Mouse (Mus musculus) heart, adult 8-10 months (tissue): ENCODE results near the gene Gk5. TPM values are rescaled to one million over a fixed set of nuclear protein-coding genes. Genes with fewer than 3 reads are reported as not detected.

Experiments used
- DNase-seq: peaks from one replicate; pipeline ENCODE4 v3.0.0; 2022; ENCODE audit warnings: low spot score
- total RNA-seq, 4 experiments: library from RNA; stranded (reverse); gene quantifications; 2 replicates each; pipeline ENCODE4 v1.2.4; 2022

Gene Gk5
- total RNA-seq, 4 experiments from 2014 or later: 2.2 to 3.8 (median 2.7) TPM

- DNase-seq: no peak
Measured at GRCm38 (mm10) chr9:96220419-96220818, 101.3 kb downstream of the Gk5 start.

- peak; percentile 42 for DNase-seq
Measured at GRCm38 (mm10) chr9:96223302-96223701, 104.1 kb downstream of the Gk5 start.

- no peak for DNase-seq
Measured at GRCm38 (mm10) chr9:96228285-96228684, 109.1 kb downstream of the Gk5 start.

GRCm38 (mm10) chr9:96230271-96230670 is 111.1 kb downstream of the Gk5 start:
- no peak for DNase-seq

Other genes with a start within 250 kb of the Gk5 start
- 10 to 100 TPM; 17.0 to 21.3 (median 17.8) TPM for gene Xrn1, start 164.6 kb upstream of the Gk5 start, total RNA-seq
- gene Tfdp2, start 76.9 kb downstream of the Gk5 start, total RNA-seq: 100 to 1,000 TPM in 1 of 4 experiments, 10 to 100 TPM in 3; 83.4 to 109 (median 90.4) TPM
- 10 to 100 TPM; 49.7 to 54.4 (median 53.0) TPM for gene Atp1b3, start 245.1 kb downstream of the Gk5 start, total RNA-seq